Mouse (Mus musculus): ENCODE measurements around the gene Tas2r144. TPM values are rescaled to one million over a fixed set of nuclear protein-coding genes. Genes with fewer than 3 reads are reported as not detected.

Tas2r144 gene
- polyA plus RNA-seq (2017; shearing (Covaris generic)), result not detected

DNA sequence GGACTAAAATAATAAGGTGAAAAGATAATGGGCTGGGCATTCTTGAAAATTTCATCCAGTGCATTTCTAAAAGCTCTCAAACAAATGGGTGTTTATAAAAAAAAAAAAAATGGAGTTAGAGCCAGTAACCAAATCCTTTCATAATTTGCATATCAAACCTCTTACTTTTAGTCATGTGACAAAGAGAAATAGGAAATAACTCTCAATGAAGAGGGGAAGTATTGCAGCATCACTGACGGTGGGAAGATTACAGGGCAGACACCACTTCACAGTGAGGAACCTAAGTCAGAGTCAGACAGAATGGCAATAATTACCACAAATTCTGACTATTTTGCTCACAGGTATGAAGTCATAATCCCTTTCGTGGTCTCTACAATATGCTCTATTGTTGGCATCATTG is at the start of gene Tas2r144:
Tas2r144 (plus strand) TSS at position 301 of the 400 bp plus-strand sequence.

DNA sequence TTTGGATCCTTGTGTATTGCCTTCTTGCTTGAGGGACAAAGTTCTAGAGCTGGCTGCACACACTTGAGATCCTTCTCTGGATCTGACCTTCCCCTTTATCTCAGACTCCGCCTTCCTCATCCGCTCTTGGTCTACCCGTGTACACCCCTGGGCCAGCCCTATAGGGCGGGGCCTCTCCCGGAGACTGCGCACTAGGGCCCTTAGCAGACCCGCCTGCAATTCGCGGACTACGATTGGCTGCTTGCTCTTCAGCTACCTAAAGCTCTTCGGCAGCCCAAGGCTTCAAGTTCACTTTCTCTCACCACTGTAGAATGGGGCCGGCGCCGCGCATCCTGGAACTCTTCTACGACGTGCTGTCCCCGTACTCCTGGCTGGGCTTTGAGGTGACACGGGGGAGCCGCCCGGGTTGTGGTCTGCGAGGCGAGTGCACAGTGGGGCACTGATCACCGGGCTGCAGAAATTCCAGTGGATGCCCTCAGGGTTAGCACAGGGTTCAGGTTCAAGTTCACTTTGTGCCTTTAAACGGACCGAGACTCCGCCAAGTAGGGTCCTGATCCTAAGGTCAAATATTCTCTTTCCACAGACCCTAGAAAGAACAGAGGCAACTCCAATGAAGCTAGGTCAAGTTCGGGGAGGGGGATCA is 30.7 kb downstream of the Tas2r144 start, which contains the start of gene Gstk1:
Gstk1 (plus strand) TSS at position 225 of the 643 bp plus-strand sequence.

DNA sequence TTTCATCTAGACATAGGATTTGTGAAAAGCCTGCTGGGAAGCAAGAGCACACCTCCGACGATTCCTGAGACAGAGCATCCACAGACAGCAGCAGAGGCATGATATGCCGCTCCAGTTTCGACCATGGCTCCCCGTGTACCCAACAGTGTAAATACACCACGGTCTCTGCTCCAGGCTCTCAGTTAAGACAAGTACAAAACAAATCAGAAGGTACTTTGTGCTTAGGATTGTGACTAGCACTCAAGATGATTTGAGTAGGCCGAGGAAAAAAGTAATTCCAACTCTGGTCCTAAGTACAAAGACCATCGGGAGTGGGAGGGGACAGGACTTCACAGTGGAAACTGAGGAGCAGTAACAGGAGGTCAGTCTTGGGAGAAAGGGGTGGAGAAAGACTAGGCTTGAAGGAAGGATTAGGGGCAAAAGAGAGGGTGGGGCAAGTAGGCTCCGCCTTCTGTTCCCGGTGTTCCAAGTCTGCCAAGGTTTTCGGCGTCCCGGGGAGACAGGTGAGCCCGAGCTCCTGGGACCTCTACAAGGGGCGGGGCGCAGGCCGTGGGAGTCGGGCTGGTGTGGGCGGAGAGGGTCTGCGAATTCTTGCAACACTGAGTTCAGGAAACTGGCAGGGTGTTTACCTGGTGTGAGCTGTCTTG is 46.5 kb downstream of the Tas2r144 start, which contains the start of gene Tmem139:
Tmem139 (plus strand) TSS at position 447 of the 647 bp plus-strand sequence.

DNA sequence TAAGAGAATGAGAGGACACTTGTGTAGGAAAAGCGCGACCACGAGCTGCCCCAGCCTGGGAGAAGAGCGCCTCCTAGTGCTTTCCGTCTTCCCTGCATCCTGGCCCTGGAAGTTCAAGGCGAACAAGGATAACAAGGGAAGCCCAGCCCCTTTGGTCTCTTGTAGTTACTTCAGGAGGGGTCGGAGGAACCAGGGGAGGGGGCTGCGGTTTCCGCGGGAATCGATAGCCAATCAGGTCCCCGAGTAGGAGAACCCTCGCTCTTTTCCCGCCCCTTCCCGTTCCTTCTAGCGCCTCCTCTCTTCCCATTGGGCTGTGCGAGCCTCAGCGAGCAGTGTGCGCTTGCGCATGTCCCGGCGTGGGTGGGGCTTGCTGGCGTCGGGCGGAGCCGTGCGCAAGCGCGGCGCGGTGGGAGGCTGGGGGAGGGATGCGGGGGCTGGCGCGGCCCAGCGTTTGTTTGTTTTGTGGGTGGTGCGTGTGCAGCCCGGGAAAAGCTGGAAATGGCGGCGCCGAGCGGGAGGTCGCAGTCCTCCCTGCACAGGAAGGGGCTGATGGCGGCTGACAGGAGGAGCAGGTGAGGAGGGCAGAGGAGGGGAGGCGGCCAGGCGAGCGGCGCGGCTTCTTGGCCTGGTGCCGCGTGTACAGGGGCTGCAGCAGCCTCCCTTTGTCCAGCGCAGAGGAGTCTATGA is 49.6 kb downstream of the Tas2r144 start, which contains the start of gene Casp2:
Casp2 (plus strand) TSS at position 360 of the 687 bp plus-strand sequence.

Other genes with a start within 250 kb of the Tas2r144 start
- gene Sval3, start 247.2 kb upstream of the Tas2r144 start, polyA plus RNA-seq (2017; shearing (Covaris generic)), result not detected
- gene Sva, start 176.9 kb upstream of the Tas2r144 start, polyA plus RNA-seq (2017; shearing (Covaris generic)), result not detected
- gene Tas2r139, start 74.4 kb upstream of the Tas2r144 start, polyA plus RNA-seq (2017; shearing (Covaris generic)), result not detected
- 7.2 TPM for gene Gstk1, start 30.6 kb downstream of the Tas2r144 start, polyA plus RNA-seq (2017; shearing (Covaris generic))
- not detected for gene Tmem139, start 46.6 kb downstream of the Tas2r144 start, polyA plus RNA-seq (2017; shearing (Covaris generic))
- 37.6 TPM for gene Casp2, start 49.7 kb downstream of the Tas2r144 start, polyA plus RNA-seq (2017; shearing (Covaris generic))
- gene Clcn1, start 71.4 kb downstream of the Tas2r144 start, polyA plus RNA-seq (2017; shearing (Covaris generic)), result not detected
- gene Fam131b, start 109.3 kb downstream of the Tas2r144 start, polyA plus RNA-seq (2017; shearing (Covaris generic)), result not detected
- 202 TPM for gene Zyx, start 134.3 kb downstream of the Tas2r144 start, polyA plus RNA-seq (2017; shearing (Covaris generic))
- gene Epha1, start 157.9 kb downstream of the Tas2r144 start, polyA plus RNA-seq (2017; shearing (Covaris generic)), result 0.76 TPM
- gene Tas2r143, start 184.9 kb downstream of the Tas2r144 start, polyA plus RNA-seq (2017; shearing (Covaris generic)), result not detected
- gene Tas2r135, start 190.1 kb downstream of the Tas2r144 start, polyA plus RNA-seq (2017; shearing (Covaris generic)), result not detected
- gene Tas2r126, start 219.2 kb downstream of the Tas2r144 start, polyA plus RNA-seq (2017; shearing (Covaris generic)), result not detected
- not detected for gene Olfr458, start 249.9 kb downstream of the Tas2r144 start, polyA plus RNA-seq (2017; shearing (Covaris generic))

Measured in effector memory CD4-positive, alpha-beta T cell, adult 7 months (primary cell).